Mouse (Mus musculus) bone marrow macrophage, adult 2 months (primary cell): ENCODE data around the gene Surf2.

Experiments used
- CTCF ChIP-seq: IDR thresholded peaks from 2 replicates; pipeline ENCODE4 v1.5.1; 2012; ENCODE audit warnings: low read depth, mild to moderate bottlenecking, low read length, moderate library complexity
- POLR2A ChIP-seq: IDR thresholded peaks from 2 replicates; pipeline ENCODE4 v1.6.1; 2012; ENCODE audit warnings: mild to moderate bottlenecking, low read depth, low read length, borderline replicate concordance

- no peak for TF ChIP-seq POLR2A
- TF ChIP-seq CTCF = no peak
These were observed 35.3 kb downstream of the Surf2 start for GRCm38 (mm10) chr2:26951346-26951905.
